Mouse (Mus musculus) urinary bladder, postnatal 4 days (tissue): ENCODE measurements around the gene Dpf3.

Experiments
- DNase-seq, 2 experiments: peaks; one replicate each; pipeline ENCODE4 v3.0.0; 2021 to 2022; ENCODE audit warnings: low spot score in 2 of 2

Dpf3 gene

DNA sequence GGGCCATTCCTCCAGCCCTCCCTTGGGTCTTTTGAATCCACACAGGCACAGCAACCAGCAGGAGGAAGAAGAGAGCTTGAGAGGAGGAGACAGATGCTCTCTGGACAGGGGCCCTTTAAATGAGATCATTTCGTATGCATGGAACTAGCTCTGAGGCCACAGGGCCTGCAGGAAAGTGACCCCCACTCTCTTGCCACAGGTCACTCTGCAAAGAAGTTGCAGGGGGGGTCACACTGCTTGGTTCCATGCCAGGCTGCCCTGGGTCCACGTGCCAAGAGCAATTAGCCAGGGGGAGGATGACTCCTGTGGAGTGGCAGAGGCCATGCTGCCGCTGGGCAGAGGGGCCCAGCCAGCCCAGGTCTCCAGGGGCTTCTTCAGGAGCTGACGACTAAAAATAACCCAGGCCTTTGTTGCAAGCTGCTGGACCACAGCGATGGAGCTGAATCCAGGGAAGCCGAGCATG, 273.6 kb downstream of the Dpf3 start:
- DNase-seq = no peak

- DNase-seq = no peak
Measured at GRCm38 (mm10) chr12:83211976-83212375, 275.5 kb downstream of the Dpf3 start.

DNA sequence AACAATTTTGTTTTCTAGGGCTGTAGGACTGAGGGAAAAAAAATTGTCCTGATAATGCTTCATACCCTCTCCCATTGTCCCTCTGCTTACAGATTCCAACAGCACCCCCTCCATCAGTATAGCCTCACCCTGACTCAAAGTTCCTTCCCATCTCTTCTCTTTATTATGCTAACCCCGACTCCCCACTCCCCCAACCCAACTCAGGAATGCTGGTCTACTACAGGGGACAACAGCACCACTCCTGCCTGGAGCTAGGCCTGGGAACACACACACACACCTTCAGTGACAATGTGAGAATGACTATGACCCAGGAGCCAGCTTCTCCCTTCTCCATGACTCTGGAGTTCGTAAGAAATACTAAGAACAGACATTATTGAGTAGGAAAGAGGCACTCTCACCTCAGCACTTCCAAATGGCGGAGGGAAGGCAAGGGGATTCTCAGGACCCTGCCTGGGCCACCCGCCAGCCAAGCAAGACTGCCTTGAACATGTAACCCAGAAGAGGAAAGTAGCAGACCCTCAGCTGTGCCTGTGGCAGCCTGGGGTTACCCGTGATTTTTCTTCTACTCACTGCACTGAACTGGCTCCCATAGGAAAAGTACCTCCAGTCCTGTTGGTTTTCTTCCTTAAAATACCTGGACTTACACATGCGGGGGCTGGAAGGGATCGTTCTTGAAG, 276.2 kb downstream of the Dpf3 start:
- no peak for DNase-seq

DNA sequence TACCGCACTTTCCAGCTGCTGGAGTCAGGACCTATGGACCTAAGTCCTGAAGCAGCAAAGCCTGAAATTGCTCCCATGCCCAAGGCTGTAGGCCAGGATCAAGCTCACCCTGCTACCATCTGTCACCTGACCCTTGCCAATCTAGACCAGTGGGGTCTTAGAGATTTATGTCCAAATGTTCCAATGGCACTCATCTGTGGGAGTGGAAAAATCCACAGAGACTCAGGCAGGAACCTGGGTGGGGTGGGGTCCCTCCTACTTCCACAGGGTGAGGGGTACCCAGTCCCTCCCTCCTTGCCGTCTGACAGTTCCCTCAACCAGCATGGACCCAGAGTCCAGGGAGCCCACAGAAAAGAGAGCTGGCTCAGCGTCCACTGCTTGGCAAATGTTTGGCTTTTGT, 276.8 kb downstream of the Dpf3 start:
- DNase-seq = no peak

DNA sequence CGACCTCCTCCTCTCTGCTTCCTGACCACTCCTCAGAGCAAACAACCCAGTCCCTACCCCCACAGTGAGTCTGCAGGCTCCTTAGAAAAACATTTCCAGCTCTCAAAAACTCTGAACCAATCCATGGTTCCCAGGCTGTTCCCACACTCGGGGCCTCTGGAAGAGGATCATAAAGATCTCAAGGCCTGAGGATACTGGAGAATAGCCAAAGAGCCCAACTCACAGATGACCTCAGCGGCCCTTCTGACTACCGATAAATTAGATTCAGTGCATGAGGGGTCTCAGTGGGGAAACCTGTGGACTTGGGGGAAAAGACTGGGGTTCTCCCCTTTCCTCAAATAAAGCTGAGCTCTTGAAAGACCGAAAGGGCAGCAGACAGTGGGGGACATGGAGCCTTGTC, 277.2 kb downstream of the Dpf3 start:
- no peak for DNase-seq

DNA sequence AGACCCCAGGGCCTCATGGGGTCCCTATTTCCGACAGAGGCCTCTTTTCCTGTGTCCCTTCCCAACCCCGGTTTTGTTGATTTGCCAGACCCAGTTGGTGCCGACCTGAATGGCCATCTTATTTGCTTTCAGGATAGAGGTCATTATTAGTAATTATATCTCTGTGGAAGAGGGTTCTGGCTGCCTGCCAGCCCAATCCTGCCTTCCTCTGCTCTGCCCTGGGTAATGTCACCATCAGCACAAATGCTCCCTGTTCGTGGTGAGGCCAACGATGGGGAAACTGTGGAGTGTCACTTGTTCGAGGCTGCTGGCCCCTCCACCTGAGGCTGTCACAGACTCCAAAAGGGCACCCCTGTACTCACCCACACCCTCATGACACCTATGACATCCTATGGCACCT, 278.1 kb downstream of the Dpf3 start:
- no peak for DNase-seq

DNA sequence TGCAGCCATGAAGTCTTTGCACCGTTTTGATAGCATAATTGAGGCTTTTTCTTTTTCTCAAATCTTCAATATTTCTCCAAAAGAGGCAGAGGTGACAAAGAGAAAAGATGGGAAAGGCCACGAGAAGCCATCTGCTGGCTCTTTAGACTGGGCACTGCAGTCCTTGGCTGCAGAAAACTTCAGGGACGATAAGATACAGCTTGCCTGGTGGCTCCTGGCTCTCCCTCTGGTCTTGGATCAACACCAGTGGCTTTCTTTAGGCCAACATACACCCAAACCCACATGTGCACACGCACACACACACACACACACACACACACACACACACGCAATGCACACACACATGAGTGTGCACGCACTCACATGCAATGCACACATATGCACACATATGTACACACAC, 278.7 kb downstream of the Dpf3 start:
- no peak for DNase-seq

DNA sequence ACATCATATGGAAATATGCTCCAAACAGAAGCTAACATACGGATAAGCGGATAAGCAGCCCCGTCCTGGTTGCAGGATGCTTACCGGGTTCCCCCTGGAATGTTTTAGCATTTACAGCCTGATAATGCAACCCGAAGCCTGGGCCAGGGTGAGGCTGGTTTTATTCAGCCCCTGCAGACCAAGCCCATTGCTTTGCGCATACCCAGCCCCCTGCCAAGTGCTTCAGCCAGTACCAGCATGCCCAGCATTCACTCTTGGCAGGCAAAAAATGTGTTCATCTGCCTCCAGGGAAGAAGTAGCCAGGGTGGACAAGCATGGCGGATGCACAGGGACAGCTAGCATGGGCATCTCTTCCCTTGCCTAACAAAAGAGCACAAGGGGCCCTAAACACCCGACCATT, 279.5 kb downstream of the Dpf3 start:
- DNase-seq = no peak

GRCm38 (mm10) chr12:83207481-83207880, 280.0 kb downstream of the Dpf3 start:
- DNase-seq = no peak

DNA sequence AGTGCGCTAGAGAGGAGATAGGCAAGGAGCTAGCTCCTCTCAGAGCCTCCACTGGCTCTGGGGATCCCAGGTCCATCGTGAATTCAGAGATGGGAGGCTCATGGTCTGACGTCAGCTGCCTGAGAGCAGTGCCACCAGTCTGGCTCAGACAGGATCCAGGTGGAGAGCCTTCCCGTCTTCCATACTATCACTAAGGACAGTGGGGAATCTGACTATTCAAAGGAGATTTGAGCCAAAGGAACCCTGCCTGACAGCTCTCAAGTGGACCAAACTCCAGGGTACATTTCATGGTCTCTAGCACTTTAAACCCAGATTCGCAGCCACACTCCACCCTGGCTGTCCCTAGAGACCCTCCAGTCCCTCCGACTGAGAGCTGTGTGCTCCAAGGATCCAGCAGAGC, 280.6 kb downstream of the Dpf3 start:
- no peak for DNase-seq

- no peak for DNase-seq
Measured at GRCm38 (mm10) chr12:83204361-83204760, 283.2 kb downstream of the Dpf3 start.

DNA sequence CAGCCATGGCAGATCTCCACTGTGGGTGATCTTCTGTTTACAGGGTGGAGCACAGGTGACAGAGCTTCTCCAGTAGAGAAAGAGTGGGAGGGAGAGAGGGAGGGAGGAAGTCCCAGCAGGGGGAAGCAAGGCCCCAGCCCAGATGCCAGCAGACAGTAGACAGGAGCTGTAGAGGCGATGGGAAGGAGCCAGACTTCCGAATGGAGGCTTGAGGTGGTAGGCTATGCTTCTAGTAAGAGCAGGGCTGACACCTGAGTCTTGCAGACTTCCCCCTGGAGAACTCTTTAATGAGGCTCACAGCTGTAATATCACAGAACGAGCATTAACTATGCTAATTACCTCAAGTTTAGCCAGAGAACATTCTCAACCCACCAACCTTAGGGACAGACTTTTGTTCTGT, 285.8 kb downstream of the Dpf3 start:
- DNase-seq = no peak

- DNase-seq = no peak
Measured at GRCm38 (mm10) chr12:83180561-83180960, 307.0 kb downstream of the Dpf3 start.

- no peak for DNase-seq
Measured at GRCm38 (mm10) chr12:83179860-83180259, 307.7 kb downstream of the Dpf3 start.

DNA sequence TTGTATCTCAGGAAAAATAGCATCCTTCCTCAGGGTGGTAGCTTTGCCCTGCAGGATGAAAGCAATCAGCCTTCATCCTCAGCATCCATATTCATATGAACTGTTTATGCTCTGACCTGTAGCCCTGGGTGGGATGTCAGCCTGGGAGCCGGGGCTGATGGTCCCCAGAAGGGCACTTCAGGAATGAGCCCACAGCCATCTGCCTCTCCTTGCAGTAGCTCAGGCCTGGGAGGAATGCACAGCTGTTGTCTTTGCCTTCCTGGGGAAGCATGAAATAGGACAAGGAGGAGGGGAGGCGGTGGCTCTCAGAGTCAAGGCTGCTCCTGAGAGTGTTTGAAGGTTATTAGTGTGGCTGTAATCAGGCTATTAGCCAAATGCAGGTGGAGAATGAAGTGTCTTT, 308.7 kb downstream of the Dpf3 start:
- DNase-seq = no peak

- DNase-seq = no peak
Measured at GRCm38 (mm10) chr12:83169495-83170209, 317.9 kb downstream of the Dpf3 start.

DNA sequence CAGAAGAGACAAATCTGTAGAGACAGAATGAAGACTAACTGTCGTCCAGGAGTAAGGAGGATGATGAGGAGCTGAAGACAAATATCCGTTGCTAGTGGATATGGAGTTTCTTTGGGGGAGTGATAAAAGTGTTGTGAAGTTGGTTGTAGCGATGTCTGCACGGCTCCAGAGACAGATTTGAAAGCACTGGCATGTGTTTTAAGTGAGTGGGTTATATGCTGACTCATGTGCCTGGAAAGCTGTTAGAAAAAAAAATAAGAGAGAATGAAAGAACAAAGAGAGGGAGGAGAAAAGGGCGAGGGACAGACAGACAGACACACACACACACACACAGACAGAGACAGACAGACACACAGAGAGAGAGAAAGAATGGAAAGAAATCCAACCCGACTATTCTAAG, 319.2 kb downstream of the Dpf3 start:
- DNase-seq = no peak

DNA sequence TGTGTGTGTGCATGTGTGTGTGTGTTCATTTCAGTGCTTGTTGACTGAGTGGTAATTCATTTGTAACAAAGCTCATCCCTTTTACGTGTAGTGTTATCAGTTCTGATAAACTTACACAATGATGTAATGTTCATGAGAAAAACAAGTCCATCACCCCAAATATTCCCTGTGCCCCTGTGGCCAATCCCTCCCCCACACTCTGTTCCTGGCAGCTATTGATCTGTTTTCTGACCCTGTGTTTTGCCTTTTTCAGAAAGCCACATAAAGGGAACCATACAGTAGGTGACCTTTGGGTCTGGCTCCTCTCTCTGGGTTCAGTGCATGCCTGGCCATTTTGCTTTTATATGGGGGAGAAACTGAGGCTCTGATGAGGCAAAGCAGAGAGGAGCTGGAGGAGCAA, 322.5 kb downstream of the Dpf3 start:
- DNase-seq = no peak
